Mouse (Mus musculus) intestine, embryonic 16.5 days (tissue): ENCODE measurements around the gene Camta2. TPM values are rescaled to one million over a fixed set of nuclear protein-coding genes. Genes with fewer than 3 reads are reported as not detected.

Source experiments
- ATAC-seq: fragments of 200-750 bp; cut with Nextera tagmentation; 2 replicates; pipeline ENCODE4 v1.8.0; 2017; ENCODE audit warnings: moderate TSS enrichment, moderate library complexity
- H3K27ac ChIP-seq: fragments of 300-500 bp; sonication (generic); 2 replicates; pipeline ENCODE4 v1.5.1; 2014; ENCODE audit warnings: mild to moderate bottlenecking, low read length
- H3K27me3 ChIP-seq: fragments of 300-500 bp; sonication (generic); replicated peaks from 2 replicates; pipeline ENCODE4 v1.6.1; 2014; ENCODE audit warnings: low read length, control low read depth, mixed read lengths; ENCODE audit not compliant: control insufficient read depth, insufficient read depth
- H3K36me3 ChIP-seq: fragments of 300-500 bp; sonication (generic); 2 replicates; pipeline ENCODE4 v1.6.1; 2014; ENCODE audit warnings: low read length, control low read depth; ENCODE audit not compliant: control insufficient read depth, insufficient read depth
- H3K4me1 ChIP-seq: fragments of 300-500 bp; sonication (generic); 2 replicates; pipeline ENCODE4 v1.6.1; 2014; ENCODE audit warnings: low read length, control low read depth, mixed read lengths; ENCODE audit not compliant: control insufficient read depth, insufficient read depth
- H3K4me2 ChIP-seq: fragments of 300-500 bp; sonication (generic); 2 replicates; pipeline ENCODE4 v1.6.1; 2014; ENCODE audit warnings: low read depth, low read length, control low read depth
- H3K4me3 ChIP-seq: fragments of 300-500 bp; sonication (generic); 2 replicates; pipeline ENCODE4 v1.5.1; 2014; ENCODE audit warnings: mild to moderate bottlenecking, low read length
- H3K9ac ChIP-seq: fragments of 300-500 bp; sonication (generic); 2 replicates; pipeline ENCODE4 v1.6.1; 2014; ENCODE audit warnings: low read depth, low read length
- H3K9me3 ChIP-seq: fragments of 300-500 bp; sonication (generic); 2 replicates; pipeline ENCODE4 v1.6.1; 2016; ENCODE audit warnings: low read length, control low read depth; ENCODE audit not compliant: control insufficient read depth
- WGBS: fragments of 180-500 bp; shearing (Covaris S2); extraction: QIAGEN DNeasy Blood & Tissue Kit; methylation state at CpG from one replicate; pipeline ENCODE4 v1.1.7; 2014; 5-methylcytosine and 5-hydroxymethylcytosine counted together
- polyA plus RNA-seq: library from polyadenylated mRNA; unstranded; fragments of >200 nt; fragmentation: Nextera tagmentation; extraction: Ambion mirVana; gene quantifications from 2 replicates; pipeline ENCODE4 v1.2.1, GENCODE M21; 2015

Gene Camta2
- polyA plus RNA-seq, 1 experiment from 2014 or later: 14.2 TPM

GRCm38 (mm10) chr11:70660571-70660970, 27.3 kb downstream of the Camta2 start:
- Histone ChIP-seq H3K27me3 (no peaks in the 10 kb centered on the region), H3K27ac (no peak overlapping the region), H3K9me3 (no peaks in the 10 kb centered on the region), H3K4me2 (no peak overlapping the region), H3K36me3 (peaks cover 12% of the 10 kb centered on the region), H3K4me1 (peaks cover 31% of the 10 kb centered on the region), H3K9ac (no peak overlapping the region), H3K4me3 (no peak overlapping the region)
- 88% methylated on average over 8 of the region's 8 CpGs for WGBS
- ATAC-seq: no peak

- Histone ChIP-seq H3K27ac (no peak overlapping the region), H3K4me1 (peaks cover 31% of the 10 kb centered on the region), H3K4me2 (no peak overlapping the region), H3K27me3 (no peaks in the 10 kb centered on the region), H3K9ac (0 out of 2 replicates have a peak overlapping the region, but pooled peaks have one; percentile 33), H3K4me3 (no peak overlapping the region), H3K36me3 (peaks cover 2% of the 10 kb centered on the region; the same call in 1 of the 2 replicates), H3K9me3 (no peaks in the 10 kb centered on the region)
- ATAC-seq: no peak
- 57% methylated on average over 8 of the region's 8 CpGs for WGBS
Measured at GRCm38 (mm10) chr11:70658942-70659341, 29.0 kb downstream of the Camta2 start.

GRCm38 (mm10) chr11:70658521-70658920, 29.4 kb downstream of the Camta2 start:
- no peaks in the 10 kb centered on the region for H3K9me3 ChIP-seq
- no peak overlapping the region for H3K4me3 ChIP-seq
- ATAC-seq: no peak
- 85% methylated on average over 5 of the region's 5 CpGs for WGBS
- no peak overlapping the region for H3K4me2 ChIP-seq
- no peak overlapping the region for H3K9ac ChIP-seq
- H3K36me3 ChIP-seq: peaks cover 2% of the 10 kb centered on the region; the same call in 1 of the 2 replicates
- H3K27me3 ChIP-seq: no peaks in the 10 kb centered on the region
- H3K4me1 ChIP-seq: peaks cover 31% of the 10 kb centered on the region
- H3K27ac ChIP-seq: no peak overlapping the region

- Histone ChIP-seq H3K4me2 (no peak overlapping the region), H3K27ac (no peak overlapping the region), H3K36me3 (peaks cover 2% of the 10 kb centered on the region; the same call in 1 of the 2 replicates), H3K9me3 (no peaks in the 10 kb centered on the region), H3K9ac (no peak overlapping the region), H3K27me3 (no peaks in the 10 kb centered on the region), H3K4me3 (no peak overlapping the region), H3K4me1 (peaks cover 31% of the 10 kb centered on the region)
- no peak for ATAC-seq
- 62% methylated on average over 9 of the region's 9 CpGs for WGBS
Measured at GRCm38 (mm10) chr11:70657991-70658390, 29.9 kb downstream of the Camta2 start.

GRCm38 (mm10) chr11:70657573-70657972, 30.3 kb downstream of the Camta2 start:
- H3K4me2 ChIP-seq: no peak overlapping the region
- H3K4me3 ChIP-seq: no peak overlapping the region
- no peaks in the 10 kb centered on the region for H3K27me3 ChIP-seq
- H3K4me1 ChIP-seq: peaks cover 34% of the 10 kb centered on the region
- H3K36me3 ChIP-seq: peaks cover under 1% of the 10 kb centered on the region; the same call in 1 of the 2 replicates
- WGBS: 35% methylated on average over 6 of the region's 6 CpGs
- H3K9me3 ChIP-seq: no peaks in the 10 kb centered on the region
- H3K9ac ChIP-seq: no peak overlapping the region
- no peak for ATAC-seq
- no peak overlapping the region for H3K27ac ChIP-seq

GRCm38 (mm10) chr11:70656964-70657363, 30.9 kb downstream of the Camta2 start, which contains the start of gene Eno3:
TSS of gene Eno3 (plus strand) at chr11:70657202.
- Histone ChIP-seq H3K9ac (peak within 1 kb of the TSS; percentile 100), H3K4me3 (peak within 1 kb of the TSS; percentile 99), H3K36me3 (no peaks in the 10 kb centered on the region), H3K27me3 (no peaks in the 10 kb centered on the region), H3K27ac (peak within 1 kb of the TSS; percentile 100), H3K4me2 (peak within 1 kb of the TSS; percentile 94), H3K9me3 (no peaks in the 10 kb centered on the region), H3K4me1 (peaks cover 39% of the 10 kb centered on the region)
- ATAC-seq: no peak
- 16% methylated on average over 3 of the region's 3 CpGs for WGBS

- ATAC-seq: no peak
- WGBS: 8% methylated on average over 16 of the region's 16 CpGs
- H3K27ac ChIP-seq: peak overlapping the region; percentile 100
Measured at GRCm38 (mm10) chr11:70656456-70656927, 31.4 kb downstream of the Camta2 start.

GRCm38 (mm10) chr11:70655571-70656455, 32.1 kb downstream of the Camta2 start:
- H3K4me3 ChIP-seq: peak overlapping the region; percentile 99
- peak overlapping the region; percentile 94 for H3K4me2 ChIP-seq
- H3K4me1 ChIP-seq: peaks cover 49% of the 10 kb centered on the region
- H3K9me3 ChIP-seq: no peaks in the 10 kb centered on the region
- peak overlapping the region; percentile 100 for H3K27ac ChIP-seq
- H3K36me3 ChIP-seq: peaks cover 7% of the 10 kb centered on the region
- peak overlapping the region; percentile 100 for H3K9ac ChIP-seq
- peak; percentile 47 for ATAC-seq
- under 1% methylated on average over 61 of the region's 61 CpGs for WGBS
- no peaks in the 10 kb centered on the region for H3K27me3 ChIP-seq

More at GRCm38 (mm10) chr11:70656456-70656927, 31.4 kb downstream of the Camta2 start:
- Histone ChIP-seq H3K27me3 (no peaks in the 10 kb centered on the region), H3K4me3 (peak overlapping the region; percentile 99), H3K4me2 (peak overlapping the region; percentile 94), H3K36me3 (0 out of 2 replicates have a peak, but pooled peaks cover 1% of the 10 kb centered on the region), H3K9ac (peak overlapping the region; percentile 100), H3K9me3 (no peaks in the 10 kb centered on the region), H3K4me1 (peaks cover 43% of the 10 kb centered on the region)

- H3K4me1 ChIP-seq: peaks cover 57% of the 10 kb centered on the region
- no peaks in the 10 kb centered on the region for H3K27me3 ChIP-seq
- peak overlapping the region; percentile 99 for H3K4me3 ChIP-seq
- H3K9me3 ChIP-seq: no peaks in the 10 kb centered on the region
- ATAC-seq: peak; percentile 62
- H3K4me2 ChIP-seq: peak overlapping the region; percentile 94
- peak overlapping the region; percentile 100 for H3K27ac ChIP-seq
- under 1% methylated on average over 48 of the region's 48 CpGs for WGBS
- peak overlapping the region; percentile 100 for H3K9ac ChIP-seq
- peaks cover 9% of the 10 kb centered on the region for H3K36me3 ChIP-seq
Measured at GRCm38 (mm10) chr11:70654923-70655570, 32.9 kb downstream of the Camta2 start.
